Mouse (Mus musculus): Measurements from ENCODE around the gene Irf1. TPM values are rescaled to one million over a fixed set of nuclear protein-coding genes. Genes with fewer than 3 reads are reported as not detected.

Gene Irf1
- polyA plus RNA-seq, 1 experiment = 25.0 TPM

GRCm38 (mm10) chr11:53742353-53742752, 27.5 kb upstream of the Irf1 start:
- Histone ChIP-seq H3K4me2 (ENCODE audit: low read depth) (no peak overlapping the region), H3K36me3 (ENCODE audit: control insufficient read depth, insufficient read depth) (no peaks in the 10 kb centered on the region), H3K27me3 (ENCODE audit: control insufficient read depth, insufficient read depth, insufficient read length) (no peaks in the 10 kb centered on the region), H3K4me3 (no peak overlapping the region), H3ac (ENCODE audit: control insufficient read depth, insufficient read length) (no peak overlapping the region), H3K79me2 (ENCODE audit: control insufficient read depth, insufficient read depth) (no peaks in the 10 kb centered on the region)
- TF ChIP-seq MAX (IDR thresholded peaks at IDR 0.05; ENCODE audit: low read depth) = no peak
- TF ChIP-seq MYOD1 (IDR thresholded peaks at IDR 0.05; ENCODE audit: control insufficient read depth in 1 of 3, insufficient read length in 2 of 3, low read depth in 2 of 3) = no peak
- TF ChIP-seq TCF3 (IDR thresholded peaks at IDR 0.05; ENCODE audit: insufficient read length, low read depth) = no peak
- TF ChIP-seq REST (IDR thresholded peaks at IDR 0.05; ENCODE audit: insufficient read depth, insufficient read length) = no peak
- TF ChIP-seq SRF (IDR thresholded peaks at IDR 0.05; ENCODE audit: control insufficient read depth, insufficient read length, low read depth) = no peak
- TF ChIP-seq POLR2A (IDR thresholded peaks at IDR 0.05; ENCODE audit: insufficient read length, low read depth) = no peak
- no peak for TF ChIP-seq USF1 (IDR thresholded peaks at IDR 0.05; ENCODE audit: low read depth)
- no peak for TF ChIP-seq TCF12 (IDR thresholded peaks at IDR 0.05; ENCODE audit: insufficient read depth, poor library complexity, severe bottlenecking)
- TF ChIP-seq CEBPB (IDR thresholded peaks at IDR 0.05; ENCODE audit: insufficient read depth, poor library complexity, severe bottlenecking) = no peak
- no peak for TF ChIP-seq MYOG (IDR thresholded peaks at IDR 0.05; ENCODE audit: control insufficient read depth in 1 of 3, insufficient read depth in 1 of 3, insufficient read length in 2 of 3, low read depth in 2 of 3)
- TF ChIP-seq POLR2AphosphoS2 (IDR thresholded peaks at IDR 0.05; ENCODE audit: insufficient read length, low read depth) = no peak
- no peak for TF ChIP-seq E2F4 (IDR thresholded peaks at IDR 0.05; ENCODE audit: insufficient read depth)

GRCm38 (mm10) chr11:53745260-53745659, 24.6 kb upstream of the Irf1 start:
- Histone ChIP-seq H3ac (ENCODE audit: control insufficient read depth, insufficient read length) (no peak overlapping the region), H3K79me2 (ENCODE audit: control insufficient read depth, insufficient read depth) (no peaks in the 10 kb centered on the region), H3K27me3 (ENCODE audit: control insufficient read depth, insufficient read depth, insufficient read length) (no peaks in the 10 kb centered on the region), H3K36me3 (ENCODE audit: control insufficient read depth, insufficient read depth) (no peaks in the 10 kb centered on the region), H3K4me3 (no peak overlapping the region), H3K4me2 (ENCODE audit: low read depth) (no peak overlapping the region)
- no peak for TF ChIP-seq SRF (IDR thresholded peaks at IDR 0.05; ENCODE audit: control insufficient read depth, insufficient read length, low read depth)
- no peak for TF ChIP-seq CEBPB (IDR thresholded peaks at IDR 0.05; ENCODE audit: insufficient read depth, poor library complexity, severe bottlenecking)
- no peak for TF ChIP-seq REST (IDR thresholded peaks at IDR 0.05; ENCODE audit: insufficient read depth, insufficient read length)
- no peak for TF ChIP-seq USF1 (IDR thresholded peaks at IDR 0.05; ENCODE audit: low read depth)
- TF ChIP-seq MAX (IDR thresholded peaks at IDR 0.05; ENCODE audit: low read depth) = no peak
- no peak for TF ChIP-seq E2F4 (IDR thresholded peaks at IDR 0.05; ENCODE audit: insufficient read depth)
- TF ChIP-seq MYOG (IDR thresholded peaks at IDR 0.05; ENCODE audit: control insufficient read depth in 1 of 3, insufficient read depth in 1 of 3, insufficient read length in 2 of 3, low read depth in 2 of 3) = no peak
- no peak for TF ChIP-seq POLR2AphosphoS2 (IDR thresholded peaks at IDR 0.05; ENCODE audit: insufficient read length, low read depth)
- no peak for TF ChIP-seq POLR2A (IDR thresholded peaks at IDR 0.05; ENCODE audit: insufficient read length, low read depth)
- TF ChIP-seq TCF12 (IDR thresholded peaks at IDR 0.05; ENCODE audit: insufficient read depth, poor library complexity, severe bottlenecking) = no peak
- no peak for TF ChIP-seq MYOD1 (IDR thresholded peaks at IDR 0.05; ENCODE audit: control insufficient read depth in 1 of 3, insufficient read length in 2 of 3, low read depth in 2 of 3)

- Histone ChIP-seq H3K36me3 (ENCODE audit: control insufficient read depth, insufficient read depth) (no peaks in the 10 kb centered on the region), H3K4me3 (no peak overlapping the region), H3ac (ENCODE audit: control insufficient read depth, insufficient read length) (no peak overlapping the region), H3K27me3 (ENCODE audit: control insufficient read depth, insufficient read depth, insufficient read length) (no peaks in the 10 kb centered on the region), H3K79me2 (ENCODE audit: control insufficient read depth, insufficient read depth) (no peaks in the 10 kb centered on the region), H3K4me2 (ENCODE audit: low read depth) (no peak overlapping the region)
- TF ChIP-seq MYOG (IDR thresholded peaks at IDR 0.05; ENCODE audit: control insufficient read depth in 1 of 3, insufficient read depth in 1 of 3, insufficient read length in 2 of 3, low read depth in 2 of 3) (no peak), POLR2A (IDR thresholded peaks at IDR 0.05; ENCODE audit: insufficient read length, low read depth) (no peak), TCF12 (IDR thresholded peaks at IDR 0.05; ENCODE audit: insufficient read depth, poor library complexity, severe bottlenecking) (no peak), REST (IDR thresholded peaks at IDR 0.05; ENCODE audit: insufficient read depth, insufficient read length) (no peak), USF1 (IDR thresholded peaks at IDR 0.05; ENCODE audit: low read depth) (no peak), MYOD1 (IDR thresholded peaks at IDR 0.05; ENCODE audit: control insufficient read depth in 1 of 3, insufficient read length in 2 of 3, low read depth in 2 of 3) (no peak), TCF3 (IDR thresholded peaks at IDR 0.05; ENCODE audit: insufficient read length, low read depth) (no peak), SRF (IDR thresholded peaks at IDR 0.05; ENCODE audit: control insufficient read depth, insufficient read length, low read depth) (no peak), E2F4 (IDR thresholded peaks at IDR 0.05; ENCODE audit: insufficient read depth) (no peak)
These were observed 21.8 kb upstream of the Irf1 start for GRCm38 (mm10) chr11:53747985-53748384.

GRCm38 (mm10) chr11:53748614-53749013, 21.2 kb upstream of the Irf1 start:
- H3K79me2 ChIP-seq (ENCODE audit: control insufficient read depth, insufficient read depth) = no peaks in the 10 kb centered on the region
- no peaks in the 10 kb centered on the region for H3K36me3 ChIP-seq (ENCODE audit: control insufficient read depth, insufficient read depth)
- H3K4me3 ChIP-seq = no peak overlapping the region
- H3K4me2 ChIP-seq (ENCODE audit: low read depth) = no peak overlapping the region
- TF ChIP-seq TCF3 (IDR thresholded peaks at IDR 0.05; ENCODE audit: insufficient read length, low read depth) (no peak), MYOD1 (IDR thresholded peaks at IDR 0.05; ENCODE audit: control insufficient read depth in 1 of 3, insufficient read length in 2 of 3, low read depth in 2 of 3) (no peak), CEBPB (IDR thresholded peaks at IDR 0.05; ENCODE audit: insufficient read depth, poor library complexity, severe bottlenecking) (no peak), TCF12 (IDR thresholded peaks at IDR 0.05; ENCODE audit: insufficient read depth, poor library complexity, severe bottlenecking) (no peak), E2F4 (IDR thresholded peaks at IDR 0.05; ENCODE audit: insufficient read depth) (no peak), MYOG (IDR thresholded peaks at IDR 0.05; ENCODE audit: control insufficient read depth in 1 of 3, insufficient read depth in 1 of 3, insufficient read length in 2 of 3, low read depth in 2 of 3) (no peak), POLR2A (IDR thresholded peaks at IDR 0.05; ENCODE audit: insufficient read length, low read depth) (no peak), USF1 (IDR thresholded peaks at IDR 0.05; ENCODE audit: low read depth) (no peak), REST (IDR thresholded peaks at IDR 0.05; ENCODE audit: insufficient read depth, insufficient read length) (no peak), POLR2AphosphoS2 (IDR thresholded peaks at IDR 0.05; ENCODE audit: insufficient read length, low read depth) (no peak), SRF (IDR thresholded peaks at IDR 0.05; ENCODE audit: control insufficient read depth, insufficient read length, low read depth) (no peak), MAX (IDR thresholded peaks at IDR 0.05; ENCODE audit: low read depth) (no peak)
- no peak overlapping the region for H3ac ChIP-seq (ENCODE audit: control insufficient read depth, insufficient read length)
- H3K27me3 ChIP-seq (ENCODE audit: control insufficient read depth, insufficient read depth, insufficient read length) = no peaks in the 10 kb centered on the region

Data from myocyte (in vitro differentiated cells).